Mouse (Mus musculus): ENCODE data around the gene Trim61.

DNA sequence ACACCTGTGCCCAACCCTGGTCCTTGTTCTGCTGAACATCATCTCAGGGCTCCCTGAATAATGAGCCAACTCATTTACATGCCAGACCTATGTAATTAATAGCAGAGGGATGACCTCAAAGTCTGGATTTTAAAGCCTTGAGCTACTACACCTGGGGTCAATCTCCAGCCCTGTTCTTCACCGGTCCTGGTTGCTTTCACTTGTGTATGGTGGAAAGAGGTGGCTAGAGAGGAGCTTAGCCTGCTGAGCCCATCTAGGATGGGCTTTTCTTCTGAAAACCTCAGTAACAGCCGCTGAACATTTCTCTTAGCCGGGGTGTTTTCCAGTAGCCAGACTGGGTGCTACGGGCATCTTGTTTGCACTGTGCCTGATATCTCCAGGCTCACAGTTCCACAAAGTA lies 30.6 kb downstream of the Trim61 start, which contains the start of gene Trim75:
- TF ChIP-seq POLR2A (IDR thresholded peaks at IDR 0.05; ENCODE audit: control insufficient read depth in 1 of 2, insufficient read depth in 1 of 2, low read depth in 1 of 2, low read length in 2 of 2, poor library complexity in 1 of 2) = no peak
- TF ChIP-seq E2F4 (IDR thresholded peaks at IDR 0.05; ENCODE audit: borderline replicate concordance, low read depth, low read length) = no peak
- no peak for TF ChIP-seq EP300 (IDR thresholded peaks at IDR 0.05; ENCODE audit: low read depth in 1 of 2, low read length in 2 of 2)
- no peak for TF ChIP-seq MAFK (IDR thresholded peaks at IDR 0.05; ENCODE audit: borderline replicate concordance, low read depth, low read length)
